Mouse (Mus musculus) ES-E14 (cell line): ENCODE data around the gene St3gal3. TPM values are rescaled to one million over a fixed set of nuclear protein-coding genes. Genes with fewer than 3 reads are reported as not detected.

Experiments
- DNase-seq: peaks from one replicate; pipeline ENCODE4 v3.0.0-alpha.2; 2013; ENCODE audit warnings: low read depth, low spot score
- H3K27ac ChIP-seq: 2 replicates; pipeline ENCODE4 v1.5.1; 2012; ENCODE audit warnings: low read depth, mild to moderate bottlenecking, low read length, moderate library complexity, mixed read lengths; ENCODE audit not compliant: poor library complexity, insufficient read depth, severe bottlenecking
- H3K36me3 ChIP-seq: 2 replicates; pipeline ENCODE4 v1.6.1; 2012; ENCODE audit warnings: mild to moderate bottlenecking, low read length, moderate library complexity, mixed read lengths; ENCODE audit not compliant: control insufficient read depth, poor library complexity, insufficient read depth, severe bottlenecking
- H3K4me1 ChIP-seq, 2 experiments: fragments of 150-350 bp in 1 of 2; sonication (generic) in 1 of 2; 2 replicates each; pipeline ENCODE4 v1.6.1; 2012; ENCODE audit warnings: low read length in 2 of 2, mild to moderate bottlenecking in 1 of 2, mixed read lengths in 1 of 2; ENCODE audit not compliant: control insufficient read depth in 2 of 2, insufficient read depth in 2 of 2, poor library complexity in 1 of 2
- H3K4me3 ChIP-seq, 2 experiments: fragments of 150-350 bp in 1 of 2; sonication (generic) in 1 of 2; 2 replicates each; pipeline ENCODE4 v1.5.1; 2012; ENCODE audit warnings: low read length in 2 of 2, low read depth in 1 of 2, mild to moderate bottlenecking in 1 of 2, mixed read lengths in 1 of 2; ENCODE audit not compliant: insufficient read depth in 1 of 2, poor library complexity in 1 of 2, severe bottlenecking in 1 of 2
- H3K9ac ChIP-seq: 2 replicates; pipeline ENCODE4 v1.6.1; 2012; ENCODE audit warnings: low read depth, mild to moderate bottlenecking, low read length, mixed read lengths; ENCODE audit not compliant: poor library complexity, insufficient read depth, severe bottlenecking
- H3K9me3 ChIP-seq: fragments of 150-350 bp; sonication (generic); 2 replicates; pipeline ENCODE4 v1.6.1; 2012; ENCODE audit warnings: low read depth, mild to moderate bottlenecking, low read length; ENCODE audit not compliant: control insufficient read depth, insufficient read depth
- CHD2 ChIP-seq: IDR thresholded peaks from 2 replicates; pipeline ENCODE4 v1.6.1; 2014; ENCODE audit warnings: mild to moderate bottlenecking, low read depth, low read length, inconsistent platforms
- HCFC1 ChIP-seq: IDR thresholded peaks from 2 replicates; pipeline ENCODE4 v1.6.1; 2012; ENCODE audit warnings: low read length, inconsistent platforms, borderline replicate concordance; ENCODE audit not compliant: insufficient read depth
- MAFK ChIP-seq: IDR thresholded peaks from 2 replicates; pipeline ENCODE4 v1.6.1; 2014; ENCODE audit warnings: mild to moderate bottlenecking, low read depth, low read length, inconsistent platforms; ENCODE audit not compliant: insufficient read depth
- ZC3H11A ChIP-seq: IDR thresholded peaks from 2 replicates; pipeline ENCODE4 v1.6.1; 2012; ENCODE audit warnings: low read depth, mild to moderate bottlenecking, inconsistent platforms, low read length, borderline replicate concordance
- ZNF384 ChIP-seq: IDR thresholded peaks from 2 replicates; pipeline ENCODE4 v1.6.1; 2012; ENCODE audit warnings: low read depth, low read length, inconsistent platforms
- in situ Hi-C, 2 experiments: fragments of 600-800 bp; cut with MboI; formaldehyde crosslinking; loops; one replicate each; pipeline ENCODE4 v1.15.1; 2025; ENCODE audit warnings: low sequenced_read_pairs in 2 of 2, inconsistent platforms in 1 of 2; ENCODE audit not compliant: unreplicated experiment in 2 of 2
- total RNA-seq: library from RNA; depleted of rRNA; stranded (reverse); fragments of 300-350 nt; gene quantifications from 2 replicates; pipeline ENCODE4 v1.2.3, GENCODE M21; 2012

Gene St3gal3
- total RNA-seq, 1 experiment = 10.9 TPM

GRCm38 (mm10) chr4:118092784-118093457, 41.8 kb downstream of the St3gal3 start:
- Histone ChIP-seq H3K36me3 (no peaks in the 10 kb centered on the region), H3K4me3 (no peak overlapping the region), H3K9me3 (no peaks in the 10 kb centered on the region), H3K9ac (no peak overlapping the region), H3K27ac (no peak overlapping the region), H3K4me1 (peaks cover 0 to 7% of the 10 kb centered on the region in 2 experiments; a peak in 2 of 4 replicates)
- in situ Hi-C loops = loop anchor here in 1 of 2 experiments (25.0 kb wide), 1 partner anchor 256 kb away; the partner anchor contains the start of gene Slc6a9
- TF ChIP-seq HCFC1 = no peak
- TF ChIP-seq MAFK = no peak
- no peak for TF ChIP-seq CHD2
- TF ChIP-seq ZC3H11A = no peak
- TF ChIP-seq ZNF384 = no peak
- DNase-seq = no peak

- Histone ChIP-seq H3K9ac (no peak overlapping the region; the same call in 1 of the 2 replicates), H3K4me3 (peak overlapping the region in 1 of 2 experiments; percentile 15; a peak in 1 of 4 replicates), H3K9me3 (no peaks in the 10 kb centered on the region), H3K36me3 (no peaks in the 10 kb centered on the region), H3K27ac (no peak overlapping the region), H3K4me1 (peaks cover 0 to 2% of the 10 kb centered on the region in 2 experiments; a peak in 1 of 4 replicates)
- DNase-seq = no peak
- in situ Hi-C loops = loop anchor here in 1 of 2 experiments (25.0 kb wide), 1 partner anchor 253 kb away; the partner anchor contains the start of gene Slc6a9
- no peak for TF ChIP-seq MAFK
These were observed 44.3 kb downstream of the St3gal3 start for GRCm38 (mm10) chr4:118090449-118090848.

- no peak overlapping the region for H3K4me3 ChIP-seq
- H3K9me3 ChIP-seq = no peaks in the 10 kb centered on the region
- H3K36me3 ChIP-seq = no peaks in the 10 kb centered on the region
- in situ Hi-C loops = loop anchor here in 1 of 2 experiments (25.0 kb wide), 1 partner anchor 253 kb away; the partner anchor contains the start of gene Slc6a9
- H3K9ac ChIP-seq = no peak overlapping the region
- no peak overlapping the region for H3K27ac ChIP-seq
- peak; percentile 47 for DNase-seq
- H3K4me1 ChIP-seq = peaks cover 0 to 2% of the 10 kb centered on the region in 2 experiments; a peak in 1 of 4 replicates
- TF ChIP-seq HCFC1 (no peak), ZC3H11A (0 out of 2 replicates have a peak, but pooled peaks have one; percentile 55)
These were observed 44.8 kb downstream of the St3gal3 start for GRCm38 (mm10) chr4:118089939-118090338.

- no peak for DNase-seq
- H3K36me3 ChIP-seq = no peaks in the 10 kb centered on the region
- peaks cover 0 to 2% of the 10 kb centered on the region in 2 experiments; a peak in 1 of 4 replicates for H3K4me1 ChIP-seq
- no peak overlapping the region for H3K4me3 ChIP-seq
- H3K27ac ChIP-seq = no peak overlapping the region
- no peak for TF ChIP-seq ZNF384
- TF ChIP-seq MAFK = no peak
- TF ChIP-seq HCFC1 = no peak
- no peak for TF ChIP-seq CHD2
- TF ChIP-seq ZC3H11A = no peak
- no peak overlapping the region for H3K9ac ChIP-seq
- in situ Hi-C loops = loop anchor here in 1 of 2 experiments (25.0 kb wide), 1 partner anchor 251 kb away; the partner anchor contains the start of gene Slc6a9
- H3K9me3 ChIP-seq = no peaks in the 10 kb centered on the region
These were observed 45.9 kb downstream of the St3gal3 start for GRCm38 (mm10) chr4:118088771-118089170.

- Histone ChIP-seq H3K36me3 (no peaks in the 10 kb centered on the region), H3K4me1 (peaks cover 0 to 3% of the 10 kb centered on the region in 2 experiments; a peak in 1 of 4 replicates), H3K4me3 (no peak overlapping the region), H3K27ac (no peak overlapping the region), H3K9ac (no peak overlapping the region), H3K9me3 (no peaks in the 10 kb centered on the region)
- DNase-seq = no peak
- no peak for TF ChIP-seq CHD2
- no peak for TF ChIP-seq ZNF384
- no peak for TF ChIP-seq ZC3H11A
- TF ChIP-seq MAFK = no peak
- no peak for TF ChIP-seq HCFC1
- in situ Hi-C loops = loop anchor here in 1 of 2 experiments (25.0 kb wide), 1 partner anchor 248 kb away; the partner anchor contains the start of gene Slc6a9
These were observed 49.7 kb downstream of the St3gal3 start for GRCm38 (mm10) chr4:118085025-118085424.
